Mouse (Mus musculus): Measurements from ENCODE around the gene Oprl1.

DNA sequence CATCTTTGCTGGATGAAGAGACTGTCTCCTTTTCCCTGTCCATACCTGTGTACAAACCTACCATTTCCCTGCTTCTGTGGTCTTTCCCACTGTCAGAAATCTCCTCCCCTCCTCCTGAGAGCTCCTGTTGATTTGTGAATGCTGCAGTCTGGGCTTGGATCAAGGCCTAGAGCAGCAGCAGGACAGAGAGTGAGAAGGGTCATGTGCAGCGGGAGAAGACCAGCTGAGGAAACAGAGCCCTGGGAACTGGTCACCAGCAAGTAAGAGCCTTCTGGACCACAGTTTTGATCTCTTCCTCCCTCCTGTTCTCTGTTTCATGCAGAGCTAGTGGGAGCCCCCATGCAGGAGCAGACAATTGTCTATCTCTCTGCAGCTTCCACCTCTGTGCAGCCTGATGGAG is 19.0 kb upstream of the Oprl1 start:
- no peak for TF ChIP-seq CTCF (IDR thresholded peaks at IDR 0.05; ENCODE audit: borderline replicate concordance, insufficient read depth, low read length)
- TF ChIP-seq POLR2A (IDR thresholded peaks at IDR 0.05; ENCODE audit: low read depth, low read length), result no peak

Data from embryonic fibroblast, embryonic 13.5 days (primary cell).